Mouse (Mus musculus): ENCODE data around the gene Prdx6. TPM values are rescaled to one million over a fixed set of nuclear protein-coding genes. Genes with fewer than 3 reads are reported as not detected.

The Prdx6 gene
- polyA plus RNA-seq, 1 experiment from 2014 or later: 485 TPM

GRCm38 (mm10) chr1:161268884-161269283, 17.9 kb upstream of the Prdx6 start:
- Histone ChIP-seq H3K9me3 (ENCODE audit: low read length) (no peaks in the 10 kb centered on the region), H3K4me2 (replicated peaks; ENCODE audit: low read depth, low read length) (no peak overlapping the region), H3K27ac (ENCODE audit: low read length) (no peak overlapping the region), H3K36me3 (ENCODE audit: insufficient read depth, low read length) (no peaks in the 10 kb centered on the region), H3K4me3 (ENCODE audit: low read length) (no peak overlapping the region), H3K9ac (replicated peaks; ENCODE audit: low read length) (no peak overlapping the region), H3K27me3 (ENCODE audit: insufficient read depth, low read length) (no peaks in the 10 kb centered on the region), H3K4me1 (ENCODE audit: insufficient read depth, low read length) (no peaks in the 10 kb centered on the region)
- no peak for ATAC-seq (ENCODE audit: low FRiP score, low TSS enrichment)
- 36% methylated on average over 5 of the region's 5 CpGs for WGBS

GRCm38 (mm10) chr1:161268116-161268515, 17.1 kb upstream of the Prdx6 start:
- no peaks in the 10 kb centered on the region for H3K36me3 ChIP-seq (ENCODE audit: insufficient read depth, low read length)
- H3K4me1 ChIP-seq (ENCODE audit: insufficient read depth, low read length): no peaks in the 10 kb centered on the region
- WGBS: 75% methylated on average over 7 of the region's 7 CpGs
- no peak overlapping the region for H3K4me3 ChIP-seq (ENCODE audit: low read length)
- no peaks in the 10 kb centered on the region for H3K27me3 ChIP-seq (ENCODE audit: insufficient read depth, low read length)
- H3K4me2 ChIP-seq (replicated peaks; ENCODE audit: low read depth, low read length): no peak overlapping the region
- no peak overlapping the region for H3K27ac ChIP-seq (ENCODE audit: low read length)
- H3K9ac ChIP-seq (replicated peaks; ENCODE audit: low read length): no peak overlapping the region
- H3K9me3 ChIP-seq (ENCODE audit: low read length): no peaks in the 10 kb centered on the region
- no peak for ATAC-seq (ENCODE audit: low FRiP score, low TSS enrichment)

- Histone ChIP-seq H3K4me3 (ENCODE audit: low read length) (no peak overlapping the region), H3K27ac (ENCODE audit: low read length) (no peak overlapping the region), H3K4me2 (replicated peaks; ENCODE audit: low read depth, low read length) (no peak overlapping the region), H3K4me1 (ENCODE audit: insufficient read depth, low read length) (no peaks in the 10 kb centered on the region), H3K9me3 (ENCODE audit: low read length) (no peaks in the 10 kb centered on the region), H3K9ac (replicated peaks; ENCODE audit: low read length) (no peak overlapping the region), H3K27me3 (ENCODE audit: insufficient read depth, low read length) (no peaks in the 10 kb centered on the region), H3K36me3 (ENCODE audit: insufficient read depth, low read length) (no peaks in the 10 kb centered on the region)
- no peak for ATAC-seq (ENCODE audit: low FRiP score, low TSS enrichment)
- 84% methylated on average over 5 of the region's 5 CpGs for WGBS
These were observed 13.9 kb upstream of the Prdx6 start for GRCm38 (mm10) chr1:161264961-161265360.

- H3K4me1 ChIP-seq (ENCODE audit: insufficient read depth, low read length): no peaks in the 10 kb centered on the region
- no peaks in the 10 kb centered on the region for H3K36me3 ChIP-seq (ENCODE audit: insufficient read depth, low read length)
- no peak overlapping the region for H3K4me3 ChIP-seq (ENCODE audit: low read length)
- H3K9ac ChIP-seq (replicated peaks; ENCODE audit: low read length): no peak overlapping the region
- H3K27me3 ChIP-seq (ENCODE audit: insufficient read depth, low read length): no peaks in the 10 kb centered on the region
- H3K9me3 ChIP-seq (ENCODE audit: low read length): no peaks in the 10 kb centered on the region
- H3K27ac ChIP-seq (ENCODE audit: low read length): no peak overlapping the region
- 89% methylated on average over 8 of the region's 8 CpGs for WGBS
- no peak for ATAC-seq (ENCODE audit: low FRiP score, low TSS enrichment)
- H3K4me2 ChIP-seq (replicated peaks; ENCODE audit: low read depth, low read length): no peak overlapping the region
These were observed 12.6 kb upstream of the Prdx6 start for GRCm38 (mm10) chr1:161263584-161263983.

GRCm38 (mm10) chr1:161262542-161262941, 11.5 kb upstream of the Prdx6 start:
- H3K27me3 ChIP-seq (ENCODE audit: insufficient read depth, low read length): no peaks in the 10 kb centered on the region
- H3K4me1 ChIP-seq (ENCODE audit: insufficient read depth, low read length): no peaks in the 10 kb centered on the region
- no peaks in the 10 kb centered on the region for H3K9me3 ChIP-seq (ENCODE audit: low read length)
- ATAC-seq (ENCODE audit: low FRiP score, low TSS enrichment): no peak
- H3K27ac ChIP-seq (ENCODE audit: low read length): no peak overlapping the region
- H3K4me2 ChIP-seq (replicated peaks; ENCODE audit: low read depth, low read length): no peak overlapping the region
- 71% methylated on average over 2 of the region's 2 CpGs for WGBS
- H3K36me3 ChIP-seq (ENCODE audit: insufficient read depth, low read length): no peaks in the 10 kb centered on the region
- H3K9ac ChIP-seq (replicated peaks; ENCODE audit: low read length): no peak overlapping the region
- no peak overlapping the region for H3K4me3 ChIP-seq (ENCODE audit: low read length)

GRCm38 (mm10) chr1:161260761-161261160, 9.7 kb upstream of the Prdx6 start:
- Histone ChIP-seq H3K9me3 (ENCODE audit: low read length) (no peaks in the 10 kb centered on the region), H3K4me2 (replicated peaks; ENCODE audit: low read depth, low read length) (no peak overlapping the region), H3K4me1 (ENCODE audit: insufficient read depth, low read length) (no peaks in the 10 kb centered on the region), H3K27ac (ENCODE audit: low read length) (no peak overlapping the region), H3K9ac (replicated peaks; ENCODE audit: low read length) (no peak overlapping the region), H3K27me3 (ENCODE audit: insufficient read depth, low read length) (no peaks in the 10 kb centered on the region), H3K36me3 (ENCODE audit: insufficient read depth, low read length) (no peaks in the 10 kb centered on the region), H3K4me3 (ENCODE audit: low read length) (no peak overlapping the region)
- no peak for ATAC-seq (ENCODE audit: low FRiP score, low TSS enrichment)
- 21% methylated on average over 2 of the region's 2 CpGs for WGBS

- no peaks in the 10 kb centered on the region for H3K36me3 ChIP-seq (ENCODE audit: insufficient read depth, low read length)
- H3K9me3 ChIP-seq (ENCODE audit: low read length): no peaks in the 10 kb centered on the region
- no peaks in the 10 kb centered on the region for H3K4me1 ChIP-seq (ENCODE audit: insufficient read depth, low read length)
- no peak overlapping the region for H3K27ac ChIP-seq (ENCODE audit: low read length)
- H3K9ac ChIP-seq (replicated peaks; ENCODE audit: low read length): no peak overlapping the region
- no peak for ATAC-seq (ENCODE audit: low FRiP score, low TSS enrichment)
- 78% methylated on average over 6 of the region's 6 CpGs for WGBS
- H3K4me2 ChIP-seq (replicated peaks; ENCODE audit: low read depth, low read length): no peak overlapping the region
- no peaks in the 10 kb centered on the region for H3K27me3 ChIP-seq (ENCODE audit: insufficient read depth, low read length)
- H3K4me3 ChIP-seq (ENCODE audit: low read length): no peak overlapping the region
These were observed 8.1 kb upstream of the Prdx6 start for GRCm38 (mm10) chr1:161259142-161259541.

- ATAC-seq (ENCODE audit: low FRiP score, low TSS enrichment): no peak
- WGBS: 98% methylated on average over 2 of the region's 2 CpGs
- no peaks in the 10 kb centered on the region for H3K4me1 ChIP-seq (ENCODE audit: insufficient read depth, low read length)
These were observed 7.3 kb upstream of the Prdx6 start for GRCm38 (mm10) chr1:161258331-161258730.

GRCm38 (mm10) chr1:161256918-161257317, 5.9 kb upstream of the Prdx6 start:
- no peaks in the 10 kb centered on the region for H3K4me1 ChIP-seq (ENCODE audit: insufficient read depth, low read length)
- H3K4me3 ChIP-seq (ENCODE audit: low read length): no peak overlapping the region
- no peak overlapping the region for H3K9ac ChIP-seq (replicated peaks; ENCODE audit: low read length)
- no peaks in the 10 kb centered on the region for H3K27me3 ChIP-seq (ENCODE audit: insufficient read depth, low read length)
- ATAC-seq (ENCODE audit: low FRiP score, low TSS enrichment): no peak
- H3K27ac ChIP-seq (ENCODE audit: low read length): no peak overlapping the region
- H3K36me3 ChIP-seq (ENCODE audit: insufficient read depth, low read length): no peaks in the 10 kb centered on the region
- no peak overlapping the region for H3K4me2 ChIP-seq (replicated peaks; ENCODE audit: low read depth, low read length)
- no peaks in the 10 kb centered on the region for H3K9me3 ChIP-seq (ENCODE audit: low read length)
- WGBS: 76% methylated on average over 7 of the region's 7 CpGs

More at GRCm38 (mm10) chr1:161258331-161258730, 7.3 kb upstream of the Prdx6 start:
- Histone ChIP-seq H3K27ac (ENCODE audit: low read length) (no peak overlapping the region), H3K27me3 (ENCODE audit: insufficient read depth, low read length) (no peaks in the 10 kb centered on the region), H3K4me3 (ENCODE audit: low read length) (no peak overlapping the region), H3K9ac (replicated peaks; ENCODE audit: low read length) (no peak overlapping the region), H3K4me2 (replicated peaks; ENCODE audit: low read depth, low read length) (no peak overlapping the region), H3K36me3 (ENCODE audit: insufficient read depth, low read length) (no peaks in the 10 kb centered on the region), H3K9me3 (ENCODE audit: low read length) (no peaks in the 10 kb centered on the region)

- Histone ChIP-seq H3K9me3 (ENCODE audit: low read length) (no peaks in the 10 kb centered on the region), H3K27me3 (ENCODE audit: insufficient read depth, low read length) (no peaks in the 10 kb centered on the region), H3K4me3 (ENCODE audit: low read length) (no peak overlapping the region), H3K4me1 (ENCODE audit: insufficient read depth, low read length) (peaks cover 5% of the 10 kb centered on the region), H3K9ac (replicated peaks; ENCODE audit: low read length) (no peak overlapping the region), H3K36me3 (ENCODE audit: insufficient read depth, low read length) (no peaks in the 10 kb centered on the region), H3K4me2 (replicated peaks; ENCODE audit: low read depth, low read length) (no peak overlapping the region), H3K27ac (ENCODE audit: low read length) (no peak overlapping the region)
- no peak for ATAC-seq (ENCODE audit: low FRiP score, low TSS enrichment)
- WGBS: 82% methylated on average over 1 of the region's 1 CpGs
These were observed 3.3 kb upstream of the Prdx6 start for GRCm38 (mm10) chr1:161254361-161254760.

GRCm38 (mm10) chr1:161252901-161253300, 1.9 kb upstream of the Prdx6 start:
- Histone ChIP-seq H3K36me3 (ENCODE audit: insufficient read depth, low read length) (no peaks in the 10 kb centered on the region), H3K9me3 (ENCODE audit: low read length) (no peaks in the 10 kb centered on the region), H3K4me3 (ENCODE audit: low read length) (no peak overlapping the region), H3K27ac (ENCODE audit: low read length) (no peak overlapping the region), H3K4me1 (ENCODE audit: insufficient read depth, low read length) (peaks cover 20% of the 10 kb centered on the region), H3K9ac (replicated peaks; ENCODE audit: low read length) (no peak overlapping the region), H3K4me2 (replicated peaks; ENCODE audit: low read depth, low read length) (no peak overlapping the region), H3K27me3 (ENCODE audit: insufficient read depth, low read length) (no peaks in the 10 kb centered on the region)
- 81% methylated on average over 3 of the region's 3 CpGs for whole genome bisulfite sequencing
- no peak for ATAC-seq (ENCODE audit: low FRiP score, low TSS enrichment)

All from kidney, embryonic 16.5 days (tissue).